Mouse (Mus musculus): ENCODE data around the gene Daam1.

Gene Daam1

DNA sequence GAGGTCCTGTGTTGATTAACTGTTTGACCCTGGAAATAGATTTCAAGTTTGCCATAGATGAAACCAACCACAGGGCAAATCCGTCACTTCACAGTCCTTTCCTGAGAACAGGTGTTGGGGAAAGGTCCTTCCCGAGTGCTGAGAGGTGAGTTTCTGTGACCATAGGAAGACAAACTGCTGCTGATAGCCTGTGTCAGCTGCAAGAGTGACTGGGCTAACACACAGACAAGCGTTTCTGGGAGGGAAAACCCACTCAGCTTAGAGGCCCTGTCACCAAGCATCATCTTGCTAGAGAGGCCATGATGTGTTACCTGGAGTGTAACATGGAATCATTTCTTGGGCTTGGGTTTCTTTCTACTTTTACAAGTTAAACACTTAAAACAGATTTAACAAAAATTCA is 35.1 kb downstream of the Daam1 start:
- no peak for DNase-seq

DNA sequence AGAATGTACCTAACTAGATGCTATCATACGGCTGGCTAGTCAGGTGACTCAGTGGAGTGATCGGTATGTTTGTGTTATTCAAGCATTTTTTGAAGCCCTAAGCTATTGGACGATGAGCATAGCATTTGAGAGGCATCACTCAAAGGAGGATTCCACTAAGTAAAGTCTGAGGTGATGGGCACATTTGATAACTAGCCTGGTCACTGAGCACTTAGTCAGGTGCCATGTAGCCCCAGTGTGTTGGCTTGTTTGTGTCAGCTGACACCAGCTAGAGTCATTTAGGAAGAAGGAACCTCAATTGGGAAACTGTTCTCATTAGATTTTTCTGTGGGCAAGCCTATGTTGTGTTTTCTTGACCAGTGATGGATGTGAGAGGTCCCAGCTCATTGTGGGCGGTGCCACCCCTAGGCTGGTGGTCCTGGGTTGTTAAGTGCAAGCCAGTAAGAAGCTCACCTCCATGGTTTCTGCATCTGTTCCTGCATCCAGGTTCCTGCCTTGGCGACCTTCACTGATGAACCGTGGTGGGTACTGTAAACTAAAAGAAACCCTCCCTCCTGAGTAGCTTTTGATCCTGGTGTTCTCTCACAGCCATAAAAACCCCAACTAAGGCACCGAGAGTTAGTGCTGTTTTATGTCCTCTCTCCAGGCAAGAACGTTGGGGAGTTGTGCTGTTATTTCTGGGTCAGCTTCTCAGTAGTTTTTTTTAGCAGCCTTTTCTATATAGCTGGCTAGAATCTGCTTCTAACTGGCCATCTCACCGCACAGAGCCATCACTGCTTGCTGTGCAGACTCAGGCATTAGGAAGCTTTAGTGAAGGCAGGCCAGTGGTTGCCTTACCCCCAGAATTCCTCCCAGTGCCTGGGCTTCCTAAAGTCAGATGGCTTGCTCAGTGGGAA is 36.7 kb downstream of the Daam1 start:
- DNase-seq, result no peak

DNA sequence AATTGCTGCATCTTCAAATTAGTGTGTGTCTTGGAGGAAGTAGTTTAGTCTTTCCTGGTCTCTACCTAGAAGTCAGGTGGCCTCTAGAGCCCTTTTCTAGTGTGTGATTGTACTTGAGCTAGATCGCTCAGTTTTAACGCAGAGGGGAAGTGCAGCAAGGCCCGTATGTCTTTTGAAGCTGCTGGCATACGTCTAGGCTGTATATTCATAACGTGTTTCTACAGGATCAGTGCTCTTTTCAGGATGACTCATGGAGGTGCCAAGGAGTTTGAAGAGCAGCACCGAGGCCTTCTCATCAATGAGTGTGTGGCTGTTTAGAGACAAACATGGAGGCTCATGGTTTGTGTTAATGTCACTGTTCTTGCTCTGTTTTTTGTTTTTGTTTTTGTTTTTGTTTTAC is 39.8 kb downstream of the Daam1 start:
- DNase-seq, result no peak

DNA sequence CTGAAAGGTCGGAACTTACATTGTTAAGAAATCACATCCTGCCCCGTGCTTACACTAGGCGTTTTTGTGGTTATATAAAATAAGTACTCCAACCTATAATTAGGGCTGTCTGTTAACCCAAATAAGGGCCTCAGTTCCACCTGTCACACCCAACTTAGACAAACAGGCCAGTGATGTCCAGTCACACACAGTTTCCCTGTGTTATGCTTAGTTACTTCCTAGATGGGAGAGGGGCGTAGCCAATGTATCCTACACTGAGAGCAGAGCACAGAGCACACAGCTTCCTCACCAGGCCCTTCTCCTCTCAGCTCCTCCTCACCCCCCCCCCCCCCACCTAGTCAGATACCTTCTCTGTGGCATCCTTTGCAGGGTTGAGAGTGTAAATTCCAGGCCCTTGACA is 41.5 kb downstream of the Daam1 start:
- no peak for DNase-seq

DNA sequence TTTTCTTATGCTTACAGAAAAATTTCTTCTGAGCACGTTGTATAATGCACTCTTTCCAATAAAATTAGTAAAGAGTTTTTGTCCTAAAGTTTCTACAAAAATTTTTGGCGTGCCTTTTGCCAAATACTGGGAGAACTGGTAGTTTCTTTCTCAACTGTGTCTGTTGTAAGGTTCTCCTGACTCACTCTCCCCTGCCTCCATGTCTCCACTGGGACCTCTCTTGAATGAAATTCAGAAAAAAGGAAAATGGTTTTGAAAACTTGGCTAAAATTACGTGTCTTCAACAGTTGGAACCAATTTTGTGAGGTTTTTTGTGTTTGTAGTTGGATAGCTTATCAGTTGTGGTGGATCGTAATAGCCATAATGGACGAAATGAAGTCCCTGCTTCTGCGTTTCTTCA is 43.7 kb downstream of the Daam1 start:
- DNase-seq, result no peak

DNA sequence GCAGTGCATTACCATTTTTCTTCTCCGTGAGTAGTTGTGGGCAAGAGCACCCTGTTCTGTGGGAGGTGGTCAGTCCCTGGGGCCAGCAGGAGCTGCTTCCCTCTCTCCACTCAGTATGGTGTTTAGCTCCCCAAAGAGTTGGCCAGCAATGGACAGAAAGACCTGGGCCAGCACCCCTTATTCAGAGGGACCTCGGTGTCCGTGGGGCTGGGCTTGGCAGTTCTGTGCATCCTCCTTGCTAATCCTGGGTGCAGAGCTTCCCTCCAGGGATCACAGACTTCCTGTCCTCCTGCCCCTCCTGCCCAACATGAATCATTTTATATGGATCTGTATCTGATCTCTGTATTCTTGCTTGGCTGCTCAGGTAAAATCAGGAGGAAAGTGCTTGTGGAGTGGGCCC is 44.1 kb downstream of the Daam1 start:
- no peak for DNase-seq

DNA sequence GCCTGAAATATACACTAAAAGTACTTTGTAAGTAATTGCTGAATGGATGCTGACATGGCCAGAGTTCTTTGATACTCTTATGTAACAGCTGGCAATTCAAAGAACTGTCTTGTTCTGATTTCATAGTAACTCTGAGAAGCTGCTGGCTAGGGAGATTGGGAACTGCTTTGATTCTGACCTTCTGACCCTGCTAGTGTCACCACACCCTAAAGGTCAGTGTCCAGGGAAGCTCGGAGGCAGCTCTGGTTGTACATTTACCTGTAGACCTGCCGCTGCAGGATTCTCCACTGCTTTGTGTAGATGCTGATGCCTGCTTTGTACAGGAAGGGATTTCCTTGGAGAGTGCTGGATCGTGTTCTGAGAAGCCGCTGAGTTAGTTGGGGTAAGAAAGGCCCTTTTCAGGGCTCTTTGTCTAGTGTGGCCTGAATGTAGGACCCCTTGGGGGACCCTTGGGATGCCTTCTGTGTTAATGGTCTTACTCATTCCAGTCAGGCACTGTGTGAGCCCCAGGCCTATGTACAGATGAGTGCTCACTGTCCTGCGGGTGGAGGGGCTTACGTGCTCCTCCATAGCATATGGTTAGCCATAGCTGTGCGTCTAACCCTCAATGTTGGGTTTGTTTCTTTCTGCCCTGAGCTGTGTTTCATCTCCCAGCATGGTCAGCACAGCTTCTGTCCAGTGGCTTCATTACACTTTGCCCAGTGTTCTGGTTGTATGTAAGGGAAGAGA is 45.0 kb downstream of the Daam1 start:
- peak; percentile 51 for DNase-seq

DNA sequence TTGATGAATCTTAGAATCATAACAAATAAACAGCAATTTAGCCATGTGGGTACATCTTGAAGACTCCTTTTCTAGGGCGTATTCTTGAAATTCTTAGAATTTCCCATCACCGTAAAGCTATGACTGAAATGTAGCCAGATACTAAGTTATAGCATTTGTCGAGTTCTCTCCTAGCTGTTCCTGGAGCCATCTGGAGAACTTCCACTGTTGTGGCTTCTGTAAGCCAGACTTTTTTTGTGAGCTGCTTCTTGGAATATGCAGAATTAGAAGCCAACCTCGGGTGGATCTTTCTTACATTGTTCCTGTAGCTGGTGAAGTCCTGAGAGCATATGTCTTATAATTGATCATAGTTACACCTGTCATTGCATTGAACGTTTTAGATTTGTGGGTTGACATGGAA is 50.1 kb downstream of the Daam1 start:
- DNase-seq, result no peak

DNA sequence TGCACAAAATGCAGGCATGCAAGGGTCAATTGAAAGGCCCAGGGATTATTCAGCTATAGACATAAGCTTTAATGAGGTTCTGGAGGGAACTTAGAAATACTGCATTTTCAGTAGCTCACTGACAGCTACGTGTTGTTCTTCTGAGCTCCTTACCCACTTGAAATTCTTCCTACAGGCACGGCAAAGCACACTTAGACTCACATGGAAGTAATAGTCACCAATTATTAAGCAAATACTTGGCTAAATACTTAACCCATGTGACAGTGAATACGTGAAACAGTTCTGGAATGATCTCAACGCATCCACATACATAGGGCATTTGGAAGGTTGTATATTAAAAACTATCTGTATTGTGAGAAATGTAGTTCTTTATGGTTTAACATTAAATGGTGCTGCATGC is 50.6 kb downstream of the Daam1 start:
- DNase-seq, result no peak

DNA sequence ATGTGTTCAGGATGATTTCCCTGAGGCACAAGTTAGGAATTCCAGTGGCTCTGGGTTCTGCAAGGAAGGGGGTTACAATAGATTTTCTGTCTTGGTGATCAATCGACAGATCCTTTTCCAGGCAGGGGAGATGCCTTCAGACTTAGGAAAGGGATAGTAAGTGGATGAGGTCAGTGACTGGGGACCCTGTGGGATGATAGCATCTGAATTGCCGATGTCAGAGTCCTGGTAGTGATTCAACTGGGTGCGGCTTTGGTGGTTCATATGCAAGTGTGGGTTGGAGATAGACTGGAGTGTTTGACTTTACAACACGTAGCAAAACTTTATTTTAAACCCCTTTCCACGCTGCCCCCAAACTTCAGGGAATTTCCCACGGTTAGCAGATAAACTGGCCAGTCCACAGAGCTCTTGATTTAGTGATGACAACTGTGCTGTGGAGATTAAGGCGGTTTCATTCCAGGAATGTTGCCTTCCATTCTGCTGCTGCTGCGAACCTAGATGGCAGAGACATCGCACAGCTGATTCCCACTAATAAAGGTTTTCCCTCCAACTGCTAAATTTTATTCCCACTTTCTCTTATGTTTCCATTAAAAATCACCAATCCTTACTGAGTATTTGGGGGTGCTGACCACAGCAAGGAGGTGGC is 52.3 kb downstream of the Daam1 start:
- no peak for DNase-seq

DNA sequence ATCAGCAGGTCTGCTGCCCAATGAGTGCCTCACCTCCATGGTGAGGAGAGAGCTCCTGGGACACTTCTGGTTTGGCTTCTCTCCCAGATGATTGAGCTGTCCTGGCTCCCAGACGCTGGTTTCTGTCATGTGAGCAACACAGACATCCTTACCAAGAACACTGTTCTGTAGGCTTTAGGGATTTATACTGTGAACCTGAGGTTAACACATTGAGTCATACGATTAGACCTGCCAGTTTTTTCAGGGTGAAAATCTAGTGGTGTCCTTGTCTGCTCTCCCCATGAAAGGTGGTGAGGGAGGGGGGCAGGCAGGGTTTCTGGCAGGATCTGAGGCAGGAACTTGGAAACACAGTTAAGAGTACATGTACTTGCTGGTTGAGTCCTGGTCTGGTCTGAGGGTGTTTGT is 54.3 kb downstream of the Daam1 start:
- DNase-seq, result no peak

DNA sequence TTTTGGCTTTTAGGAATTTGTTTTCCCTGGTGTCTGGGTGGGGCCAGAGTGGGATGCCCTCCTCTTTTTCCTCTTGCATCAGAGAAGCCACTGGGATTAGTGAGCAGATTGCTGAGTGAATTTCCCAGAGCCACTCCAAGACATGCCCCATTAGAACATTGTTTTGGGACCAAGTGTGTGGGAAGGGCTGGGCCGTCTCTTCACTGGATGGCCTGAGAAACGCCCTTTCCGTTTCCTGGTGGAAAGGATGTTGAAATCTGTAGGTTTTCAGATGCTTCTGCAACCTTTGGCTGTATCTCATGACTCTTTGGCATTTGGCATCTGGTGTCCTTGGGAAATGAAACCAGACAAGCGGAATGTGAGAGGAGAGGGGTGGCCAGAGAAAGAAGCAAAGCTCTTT is 54.8 kb downstream of the Daam1 start:
- peak; percentile 53 for DNase-seq

DNA sequence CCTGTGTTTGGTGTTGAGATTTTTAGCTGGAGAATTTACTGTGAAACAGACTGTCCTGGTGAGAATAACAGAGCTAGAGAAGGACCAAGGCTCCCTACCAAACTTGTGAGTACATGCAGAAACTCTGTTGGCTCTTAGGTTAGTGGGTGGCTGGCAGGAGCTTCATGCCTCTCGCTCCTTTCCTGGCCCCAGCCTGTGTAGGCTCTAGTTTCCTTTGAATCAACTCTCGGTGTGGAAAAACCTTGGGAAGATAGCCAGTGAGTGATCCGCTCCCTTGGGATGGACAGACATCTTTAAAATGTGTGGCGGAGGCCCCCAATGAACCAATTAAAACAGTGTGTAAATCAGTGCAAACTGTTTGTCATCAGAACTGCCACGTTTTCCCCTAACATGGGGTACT is 55.5 kb downstream of the Daam1 start:
- DNase-seq, result no peak

DNA sequence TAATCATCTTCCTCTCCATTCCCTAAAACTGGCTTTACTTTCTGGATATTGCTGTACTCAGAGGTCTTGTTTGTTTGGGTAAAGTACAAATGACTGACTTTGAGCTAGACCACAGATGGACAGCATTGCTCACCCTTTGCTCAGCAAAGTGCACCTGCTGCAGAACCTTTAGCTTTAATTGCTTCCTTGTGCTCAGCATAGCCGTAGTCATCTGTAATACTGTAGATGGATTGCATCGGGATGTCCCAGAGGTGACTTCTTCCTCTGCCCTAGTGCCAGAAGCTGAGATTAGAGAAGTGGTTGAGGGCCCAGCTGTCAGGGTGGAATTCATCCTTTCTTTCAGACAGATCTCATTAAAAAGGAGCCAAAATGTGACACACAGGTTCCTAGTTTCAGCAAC is 56.1 kb downstream of the Daam1 start:
- DNase-seq, result no peak

DNA sequence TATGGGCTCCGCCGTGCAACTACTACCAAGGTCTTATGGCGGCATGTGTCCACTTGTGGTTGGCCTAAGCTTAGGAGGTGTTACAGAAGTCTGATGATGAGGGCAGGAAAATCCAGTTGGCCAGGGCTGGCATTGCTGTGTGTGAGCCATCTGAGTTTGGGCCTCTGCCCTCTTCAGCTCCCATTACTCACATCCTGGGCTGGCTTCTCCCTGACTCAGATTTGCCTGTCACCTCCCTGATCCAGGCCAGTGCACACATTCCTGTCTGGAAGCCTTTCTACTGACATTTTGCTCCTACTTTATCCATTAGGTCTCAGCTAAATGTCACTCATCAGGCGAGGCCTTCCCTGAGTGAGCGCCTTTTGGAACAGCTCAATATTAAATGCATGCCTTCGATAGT is 57.5 kb downstream of the Daam1 start:
- DNase-seq, result no peak

DNA sequence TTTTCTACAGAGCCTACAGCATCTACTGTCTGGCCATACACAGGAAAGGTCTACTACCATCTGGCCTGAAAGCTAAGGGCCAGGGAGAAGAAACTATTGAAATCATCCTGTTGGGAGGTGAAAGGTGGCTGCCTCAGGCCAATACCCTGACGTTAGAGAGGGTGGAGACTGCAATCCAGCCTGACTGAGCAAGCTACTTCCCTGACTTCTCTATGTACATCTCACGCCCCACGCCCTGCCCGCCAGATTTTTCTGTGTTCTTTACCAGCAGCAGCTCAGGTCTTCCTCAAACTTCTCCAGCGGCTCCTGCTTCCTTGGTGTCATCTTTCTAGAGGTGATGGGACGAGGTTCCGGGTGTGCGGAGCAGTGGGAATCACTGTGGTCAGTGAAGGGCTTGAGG is 58.4 kb downstream of the Daam1 start:
- DNase-seq, result no peak

DNA sequence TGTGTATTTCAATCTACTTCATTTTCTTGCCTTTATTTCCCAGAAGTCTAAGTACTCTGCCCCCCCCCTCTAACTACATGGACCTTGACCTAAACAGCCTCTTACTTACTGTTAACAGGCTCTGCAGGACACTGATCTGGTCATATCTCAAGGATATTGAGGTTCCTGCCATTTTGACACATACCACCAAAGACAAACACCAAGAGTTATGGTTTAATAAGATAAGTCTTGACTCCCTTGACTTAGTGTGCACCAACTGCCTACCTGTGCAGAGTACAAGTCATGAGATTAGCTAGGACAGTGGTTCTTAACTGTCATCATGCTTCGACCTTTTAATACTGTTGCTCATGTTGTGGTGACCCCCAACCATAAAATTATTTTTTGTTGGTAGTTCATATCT is 59.4 kb downstream of the Daam1 start:
- DNase-seq, result no peak

DNA sequence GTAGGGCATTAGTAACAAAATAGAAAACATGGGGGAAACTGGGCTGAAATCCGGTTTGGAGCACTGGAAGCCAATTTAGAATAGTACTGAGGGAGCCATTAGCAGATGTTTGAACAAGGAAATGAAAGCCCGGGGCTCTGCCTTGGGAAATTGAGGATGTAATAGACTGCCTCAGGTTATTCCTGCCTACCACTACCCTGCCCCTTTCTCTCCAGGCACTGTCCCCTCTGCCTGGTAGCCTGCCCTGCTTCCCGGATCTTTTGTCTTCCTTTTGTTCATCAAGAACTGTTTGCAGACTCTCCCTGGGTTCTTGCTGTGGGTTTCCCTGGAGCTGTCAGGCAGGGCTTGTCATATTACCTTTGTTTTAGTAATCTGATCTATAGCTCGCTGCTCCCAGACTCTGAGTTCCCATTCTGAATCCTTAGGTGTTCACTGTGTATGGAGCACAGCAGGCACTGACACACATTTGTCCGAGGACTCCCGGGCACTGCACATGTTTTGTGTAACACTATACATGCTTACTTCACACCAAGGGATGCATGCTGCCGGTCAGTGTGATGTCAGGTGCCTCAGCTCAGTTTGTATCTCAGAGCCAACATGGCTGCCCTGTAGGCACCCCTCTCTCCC is 61.0 kb downstream of the Daam1 start:
- no peak for DNase-seq

DNA sequence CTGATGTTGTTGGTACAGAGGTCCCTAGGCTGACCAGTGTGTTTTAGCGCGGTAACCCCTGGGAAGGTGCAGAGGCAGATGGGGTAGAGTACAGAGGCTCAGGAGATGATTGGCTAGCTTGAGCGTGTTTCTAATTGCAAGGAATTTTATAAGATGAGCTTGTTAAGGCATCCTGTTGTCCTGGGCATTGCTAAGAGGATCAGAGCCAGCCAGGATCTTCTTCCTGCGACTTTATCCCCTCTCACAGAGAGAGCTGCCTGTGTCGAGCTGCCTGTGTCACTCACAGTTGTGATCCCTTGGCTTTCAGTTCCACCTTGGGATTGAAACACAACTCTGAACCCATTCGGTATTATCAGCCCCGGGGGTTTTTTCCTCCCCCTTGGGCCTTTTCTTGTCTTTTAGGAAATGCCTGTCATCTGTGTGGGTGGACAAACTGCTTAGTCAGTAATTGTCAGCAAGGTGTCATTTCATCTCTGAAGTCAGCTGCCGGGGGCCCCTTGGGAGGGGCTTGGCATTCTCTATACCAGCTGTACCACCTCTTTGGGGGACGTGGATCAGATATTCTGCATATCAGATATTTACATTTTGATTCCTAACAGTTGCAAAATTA is 62.2 kb downstream of the Daam1 start:
- DNase-seq, result no peak

DNA sequence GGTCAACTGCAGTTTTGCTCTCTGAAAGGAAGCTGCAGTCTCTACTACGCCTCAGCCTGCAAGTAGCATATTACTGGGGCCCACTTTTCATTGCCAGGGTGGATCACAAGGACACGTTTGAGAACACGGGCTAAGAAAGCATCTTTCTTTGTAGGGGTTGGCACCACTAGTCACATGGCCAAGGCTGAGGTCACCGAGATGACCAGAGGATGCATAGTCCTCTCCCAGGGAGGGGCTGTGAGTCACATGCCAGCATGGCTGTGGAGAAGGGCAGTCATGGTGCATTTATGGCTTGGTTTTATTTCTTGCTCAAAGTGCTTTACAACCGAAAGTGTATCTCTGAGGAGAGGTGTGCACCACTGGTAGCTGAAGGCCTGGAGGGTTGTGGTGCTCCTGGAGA is 67.4 kb downstream of the Daam1 start:
- DNase-seq, result no peak

DNA sequence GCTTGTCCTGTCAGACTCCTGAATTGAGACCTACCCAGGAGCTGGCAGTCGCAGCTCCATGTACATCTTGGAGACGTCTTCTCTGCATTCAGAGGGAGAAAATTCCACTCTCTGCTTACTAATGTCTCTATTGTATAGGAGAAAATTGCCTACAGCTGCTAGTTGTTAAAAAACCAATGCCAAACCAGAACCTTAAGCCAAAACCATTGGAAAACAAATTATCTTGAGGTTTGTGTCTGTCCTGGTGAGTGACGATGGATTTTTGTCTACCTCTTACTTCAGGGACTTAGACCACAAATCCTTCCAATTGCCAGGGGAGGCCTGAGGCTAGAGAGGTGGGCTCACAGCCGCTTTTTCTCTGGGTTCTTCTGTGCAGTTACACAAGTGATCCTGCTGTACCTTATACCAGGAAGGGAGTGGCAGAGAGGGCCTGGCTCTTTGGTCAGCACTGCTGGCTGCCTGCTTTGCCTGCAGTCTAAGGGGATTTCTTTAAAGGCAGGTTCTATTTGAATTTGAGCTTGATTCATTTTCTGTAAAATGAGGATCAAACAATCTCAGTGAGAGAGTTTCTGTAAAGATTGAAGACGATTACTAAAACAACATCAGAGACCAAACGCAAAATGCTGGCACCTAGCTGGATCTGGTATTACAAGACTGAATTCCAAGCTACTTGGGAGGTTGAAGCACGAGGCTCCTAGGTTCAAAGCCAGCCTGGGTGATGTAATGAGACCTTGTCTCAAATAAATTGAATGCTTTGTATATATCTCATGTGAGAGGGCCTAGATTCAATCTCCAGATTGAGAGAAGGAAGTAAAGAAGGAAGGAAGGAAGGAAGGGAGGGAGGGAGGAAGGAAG is 68.0 kb downstream of the Daam1 start:
- no peak for DNase-seq

DNA sequence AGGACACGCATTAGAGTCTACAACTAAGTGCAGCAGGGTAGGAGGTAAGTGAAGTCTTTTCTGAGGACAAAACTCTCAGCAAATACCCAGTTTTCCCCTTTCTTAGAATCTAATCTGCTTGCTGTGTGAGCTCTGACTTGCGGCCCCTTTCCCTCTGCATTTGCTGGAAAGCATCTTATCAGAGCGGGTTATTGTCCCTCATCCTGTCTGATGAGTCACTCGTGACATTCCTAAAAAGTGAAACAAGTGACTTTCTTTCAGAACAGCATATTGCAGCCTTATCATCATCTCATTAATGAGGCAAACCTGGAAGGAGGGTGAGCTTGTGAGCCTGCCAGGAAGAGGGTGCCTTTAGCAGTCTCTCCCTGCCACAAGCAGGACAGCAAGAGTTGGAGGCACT is 68.7 kb downstream of the Daam1 start:
- DNase-seq, result no peak
